Mouse (Mus musculus) stomach, postnatal 0 days (tissue): ENCODE measurements around the gene Jph3.

Source experiments
- CTCF ChIP-seq: IDR thresholded peaks from 2 replicates; pipeline ENCODE4 v1.5.1; 2016; ENCODE audit warnings: antibody characterized with exemption, low read depth, mild to moderate bottlenecking, moderate library complexity
- EP300 ChIP-seq: optimal IDR thresholded peaks from 2 replicates; pipeline ENCODE3; 2016; ENCODE audit warnings: antibody characterized with exemption

- TF ChIP-seq CTCF (no peak), EP300 (no peak)
Measured at GRCm38 (mm10) chr8:121842064-121842955, 112.9 kb downstream of the Jph3 start.
